Mouse (Mus musculus): ENCODE results near the gene Fgf23.

Gene Fgf23

GRCm38 (mm10) chr6:127106189-127106588 is 33.5 kb downstream of the Fgf23 start:
- CTCF ChIA-PET = interaction anchor here (0.6 to 1.9 kb wide), 6 partner anchors 11 to 365 kb away, joined by 3 to 5 read pairs (median 3); no protein-coding TSS in a partner anchor
- POLR2A ChIA-PET = interaction anchor here in 3 of 4 experiments (0.6 to 6.6 kb wide), 12 partner anchors 12 to 276 kb away, joined by 3 to 59 read pairs (median 4); partner anchors contain the start of gene Dyrk4 (in 1 of the 3)

- CTCF ChIA-PET = interaction anchor here in 3 of 4 experiments (0.6 to 1.9 kb wide), 3 partner anchors 12 to 366 kb away, joined by 3 to 5 read pairs (median 3); no protein-coding TSS in a partner anchor
- POLR2A ChIA-PET = interaction anchor here in 3 of 4 experiments (0.8 to 6.6 kb wide), 8 partner anchors 13 to 277 kb away, joined by 3 to 59 read pairs (median 4); no protein-coding TSS in a partner anchor
Measured at GRCm38 (mm10) chr6:127106726-127107125, 34.0 kb downstream of the Fgf23 start.

DNA sequence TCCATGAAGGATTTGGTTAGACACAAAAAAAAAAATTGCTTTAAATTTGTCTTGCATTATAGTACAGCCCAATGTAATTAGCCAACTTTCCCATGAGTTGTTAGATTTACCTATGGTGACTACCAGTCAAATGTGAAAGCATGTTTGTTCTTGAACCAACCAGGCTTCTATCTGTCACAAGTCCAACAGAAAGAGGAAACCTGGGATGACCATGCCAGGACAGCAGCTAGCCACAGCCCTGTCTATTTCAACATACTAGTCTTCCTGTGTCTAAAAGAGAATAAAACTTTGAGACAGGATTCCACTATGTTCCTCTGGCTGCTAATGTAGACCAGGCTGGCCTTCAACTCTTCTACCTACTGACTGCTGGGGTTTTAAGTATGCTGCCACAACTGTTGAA is 34.7 kb downstream of the Fgf23 start:
- ChIA-PET POLR2A (interaction anchor here in 1 of 4 experiments (1.0 to 6.6 kb wide), 4 partner anchors 14 to 37 kb away, joined by 3 to 59 read pairs (median 16); no protein-coding TSS in a partner anchor), CTCF (no interaction called here)

- CTCF ChIA-PET = interaction anchor here in 2 of 4 experiments (1.0 to 1.8 kb wide), 4 partner anchors 14 to 339 kb away, joined by 3 to 16 read pairs (median 6); no protein-coding TSS in a partner anchor
- POLR2A ChIA-PET = interaction anchor here in 3 of 4 experiments (0.7 to 2.5 kb wide), 12 partner anchors 8 to 347 kb away, joined by 3 to 23 read pairs (median 6); partner anchors contain the start of gene Fgf23 (in 1 of the 3)
Measured at GRCm38 (mm10) chr6:127108368-127109060, 35.8 kb downstream of the Fgf23 start.

GRCm38 (mm10) chr6:127109402-127109930 is 36.8 kb downstream of the Fgf23 start, which contains the start of gene Tigar:
Gene Tigar (minus strand): TSS chr6:127109557.
- ChIA-PET CTCF (interaction anchor here in 3 of 4 experiments (0.6 to 1.8 kb wide), 10 partner anchors 11 to 317 kb away, joined by 3 to 16 read pairs (median 3); partner anchors contain the start of gene Fgf23 (in 1 of the 3)), POLR2A (interaction anchor here (0.6 to 2.5 kb wide), 36 partner anchors 9 to 1091 kb away, joined by 3 to 23 read pairs (median 4); partner anchors contain the start of genes D6Wsu163e (in 2 of the 4), Rad51ap1 (in 2 of the 4) and Fgf23 (in 1 of the 4))

GRCm38 (mm10) chr6:127114753-127115456 is 42.2 kb downstream of the Fgf23 start:
- POLR2A ChIA-PET = interaction anchor here in 1 of 4 experiments (0.6 to 1.1 kb wide), 3 partner anchors 13 to 112 kb away, joined by 3 read pairs; no protein-coding TSS in a partner anchor
- CTCF ChIA-PET = interaction anchor here in 1 of 4 experiments (0.9 to 1.0 kb wide), 2 partner anchors 38 to 211 kb away, joined by 3 to 4 read pairs; no protein-coding TSS in a partner anchor

DNA sequence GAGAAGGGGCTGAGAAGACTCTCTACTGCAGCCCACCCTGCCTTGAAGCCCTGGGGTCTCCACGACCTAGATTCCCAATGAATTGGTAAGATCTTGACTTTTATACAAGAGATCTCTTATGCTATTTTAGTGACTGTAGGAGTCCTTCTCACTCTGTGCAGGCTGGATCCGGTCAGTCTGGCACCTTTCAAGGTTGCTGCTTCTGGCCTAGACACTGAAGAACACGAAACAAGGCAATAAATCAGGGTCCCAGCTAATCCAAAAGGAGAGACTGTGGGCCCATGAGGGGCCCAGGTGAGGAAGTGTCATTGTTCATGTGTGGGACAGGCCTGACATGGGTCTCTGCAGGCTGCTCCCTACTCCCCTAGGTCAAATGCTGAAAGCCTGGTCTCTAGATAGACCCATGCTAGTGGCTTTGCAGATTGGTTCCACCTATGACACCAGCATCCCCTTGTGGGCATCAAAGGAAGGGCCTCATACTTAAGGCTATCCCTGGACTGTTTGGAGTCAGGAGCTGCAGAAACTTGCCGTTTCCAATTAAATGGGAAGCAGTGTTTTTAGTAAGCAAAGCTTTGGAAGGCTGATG is 49.6 kb downstream of the Fgf23 start:
- POLR2A ChIA-PET = interaction anchor here in 3 of 4 experiments (0.6 to 1.3 kb wide), 7 partner anchors 13 to 363 kb away, joined by 3 to 6 read pairs (median 4); partner anchors contain the start of gene Tigar (in 1 of the 3)
- CTCF ChIA-PET = interaction anchor here (0.5 to 1.3 kb wide), 14 partner anchors 9 to 423 kb away, joined by 3 to 12 read pairs (median 4); no protein-coding TSS in a partner anchor

DNA sequence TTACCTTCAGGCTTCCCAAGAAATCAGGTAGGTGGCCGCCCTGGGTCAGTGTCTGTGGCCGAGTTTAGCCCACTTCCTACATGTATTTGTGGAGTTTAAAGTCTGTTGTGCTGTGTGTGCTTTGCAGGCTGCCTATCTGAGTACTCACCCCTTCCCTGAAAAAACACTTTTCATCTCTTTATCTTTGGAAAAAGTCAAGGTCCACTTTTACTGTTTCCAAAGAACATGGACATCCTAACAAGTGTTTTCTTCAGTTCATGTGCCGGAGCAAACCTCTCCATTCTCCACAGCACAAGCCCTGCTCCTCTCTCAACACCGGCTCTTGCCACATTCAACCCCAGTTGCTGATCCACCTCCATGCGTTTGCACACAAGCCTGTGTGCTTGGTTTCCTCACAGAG is 50.3 kb downstream of the Fgf23 start:
- ChIA-PET POLR2A (no interaction called here), CTCF (interaction anchor here in 3 of 4 experiments (0.5 to 1.3 kb wide), 9 partner anchors 8 to 423 kb away, joined by 3 to 4 read pairs (median 3); no protein-coding TSS in a partner anchor)

DNA sequence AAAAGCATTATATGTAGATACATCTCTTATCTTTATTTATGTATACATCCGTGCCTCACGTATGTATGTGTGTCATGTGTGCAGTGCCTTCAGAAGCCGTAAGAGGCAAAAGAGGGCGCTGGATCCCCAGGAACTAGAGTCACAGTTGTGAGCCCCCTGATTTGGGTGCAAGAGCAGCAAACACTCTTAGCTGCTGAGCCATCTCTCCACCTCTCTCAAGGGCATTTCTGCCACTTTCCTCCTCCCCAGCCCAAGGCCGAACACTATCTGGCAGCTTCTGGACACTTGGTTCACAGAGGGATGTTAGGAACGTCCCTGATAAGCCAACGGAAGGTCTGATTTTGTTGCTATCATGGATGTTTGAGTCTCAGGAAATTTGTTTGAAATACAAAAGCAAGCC is 50.8 kb downstream of the Fgf23 start:
- CTCF ChIA-PET = interaction anchor here in 2 of 4 experiments (0.9 to 1.2 kb wide), 2 partner anchors 19 to 332 kb away, joined by 3 read pairs; no protein-coding TSS in a partner anchor
- POLR2A ChIA-PET = no interaction called here

DNA sequence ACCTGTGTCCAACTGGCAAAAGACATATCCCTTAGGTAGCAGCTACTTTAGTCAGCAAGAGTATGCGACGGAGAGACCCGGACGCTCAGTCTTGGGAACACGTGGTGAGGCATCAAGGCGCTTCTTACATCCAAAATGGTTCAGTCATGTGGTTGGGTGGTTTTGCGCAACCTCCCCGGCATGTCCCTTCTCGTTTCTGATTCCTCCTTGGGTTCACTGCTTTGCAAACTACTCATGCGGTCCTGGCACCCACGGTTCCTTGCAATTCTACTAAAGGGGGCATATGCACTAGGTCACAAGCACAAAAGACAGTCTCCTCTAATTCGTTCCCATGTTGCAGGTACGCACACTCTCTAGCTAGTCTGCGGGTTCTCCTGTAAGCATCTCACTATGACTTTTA is 57.0 kb downstream of the Fgf23 start:
- ChIA-PET CTCF (interaction anchor here (0.7 to 1.6 kb wide), 4 partner anchors 9 to 496 kb away, joined by 3 to 4 read pairs (median 4); no protein-coding TSS in a partner anchor), POLR2A (interaction anchor here (0.5 to 2.1 kb wide), 9 partner anchors 9 to 20 kb away, joined by 3 to 10 read pairs (median 3); partner anchors contain the start of gene Tigar (in 2 of the 4))

DNA sequence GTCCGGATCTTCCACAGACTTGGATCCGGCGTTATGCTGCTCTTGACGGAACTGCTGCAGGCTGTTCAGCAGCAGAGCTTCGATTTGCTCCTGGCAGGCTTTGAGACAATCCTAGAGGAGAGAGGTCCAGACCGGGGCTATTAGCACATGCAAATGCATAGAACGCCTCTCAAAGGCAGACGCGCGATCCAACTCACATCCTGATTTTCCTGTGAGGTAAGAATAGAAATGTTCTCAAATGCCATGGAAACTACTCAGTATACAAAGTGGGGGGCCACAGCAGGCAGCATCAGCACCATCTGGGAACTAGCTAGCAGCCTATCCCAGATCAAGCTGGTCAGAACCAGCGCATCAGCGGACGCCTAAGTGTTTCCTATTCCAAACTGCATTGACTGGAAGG is 57.7 kb downstream of the Fgf23 start:
- POLR2A ChIA-PET = interaction anchor here (0.6 to 2.1 kb wide), 9 partner anchors 10 to 311 kb away, joined by 3 to 10 read pairs (median 4); partner anchors contain the start of gene Tigar (in 2 of the 4)

More for the DNA sequence above, 57.7 kb downstream of the Fgf23 start:
- CTCF ChIA-PET = interaction anchor here (0.6 to 2.0 kb wide), 9 partner anchors 10 to 338 kb away, joined by 3 to 6 read pairs (median 4); partner anchors contain the start of gene Tigar (in 1 of the 4)

All from embryonic stem cell, embryonic (primary cell).